Comparison of ENCODE assay signal across 8 mouse cellular contexts in genomic region chr4:134946024-134946744, GRCm38 (mm10). TPM values are rescaled to one million over a fixed set of nuclear protein-coding genes. Genes with fewer than 3 reads are reported as not detected.
DNase-seq lines count a peak whose midpoint lies in the region; ATAC-seq and TF ChIP-seq lines count a peak whose summit lies in the region.

No protein-coding gene starts in this region.

- no peaks in the 10 kb centered on the region for H3K36me3 ChIP-seq in embryonic facial prominence, embryonic 14.5 days (ENCODE audit: control insufficient read depth, insufficient read depth, low read length)
- no peaks in the 10 kb centered on the region for H3K36me3 ChIP-seq in kidney, adult 2 months (ENCODE audit: control insufficient read depth, insufficient read depth, low read length)
- no peaks in the 10 kb centered on the region for H3K36me3 ChIP-seq in midbrain, postnatal 0 days (ENCODE audit: insufficient read depth, low read length)

- H3K9me3 ChIP-seq in embryonic facial prominence, embryonic 14.5 days (ENCODE audit: control insufficient read depth, low read length) = no peaks in the 10 kb centered on the region
- no peaks in the 10 kb centered on the region for H3K9me3 ChIP-seq in midbrain, postnatal 0 days (ENCODE audit: low read length)

- H3K4me1 ChIP-seq in embryonic facial prominence, embryonic 14.5 days (ENCODE audit: control insufficient read depth, insufficient read depth, low read length) = peaks cover 17% of the 10 kb centered on the region
- H3K4me1 ChIP-seq in kidney, adult 2 months (ENCODE audit: control insufficient read depth, insufficient read depth, low read length) = no peaks in the 10 kb centered on the region
- no peaks in the 10 kb centered on the region for H3K4me1 ChIP-seq in midbrain, postnatal 0 days (ENCODE audit: insufficient read depth, low read length)

- H3K27ac ChIP-seq in embryonic facial prominence, embryonic 14.5 days (replicated peaks; ENCODE audit: low read depth, low read length) = no peak overlapping the region
- H3K27ac ChIP-seq in kidney, adult 2 months (ENCODE audit: insufficient read depth, low read depth, low read length) = no peak overlapping the region
- no peak overlapping the region for H3K27ac ChIP-seq in midbrain, postnatal 0 days (ENCODE audit: low read depth, low read length)

- 11% methylated on average over 17 of the region's 17 CpGs for WGBS in embryonic facial prominence, embryonic 14.5 days
- 9% methylated on average over 17 of the region's 17 CpGs for WGBS in kidney, adult 2 months
- 16% methylated on average over 17 of the region's 17 CpGs for WGBS in midbrain, postnatal 0 days

- peak overlapping the region; percentile 46 for H3K4me2 ChIP-seq in embryonic facial prominence, embryonic 14.5 days (ENCODE audit: low read depth, low read length)
- H3K4me2 ChIP-seq in midbrain, postnatal 0 days (ENCODE audit: low read depth, low read length, poor library complexity, severe bottlenecking) = peak overlapping the region; percentile 44

- DNase-seq in 3T3-L1 (ENCODE audit: low read depth, low spot score) (peak; percentile 88), liver (peak; percentile 73)
- peak; percentile 57 for DNase-seq in adrenal gland, postnatal 25 days
- peak; percentile 89 for DNase-seq in embryonic facial prominence, embryonic 14.5 days (ENCODE audit: low spot score)
- peak; percentile 47 to 65 for DNase-seq in heart, adult 9 months (ENCODE audit: low spot score in 2 of 2)
- peak; percentile 75 for DNase-seq in kidney, adult 2 months
- peak; percentile 86 for DNase-seq in midbrain, postnatal 0 days (ENCODE audit: low spot score)
- DNase-seq in spleen, postnatal 14 days (ENCODE audit: low spot score in 2 of 2) = peak; percentile 33 to 65

- H3K27me3 ChIP-seq in embryonic facial prominence, embryonic 14.5 days (replicated peaks; ENCODE audit: control insufficient read depth, insufficient read depth, low read length) = peaks cover 15% of the 10 kb centered on the region; the same call in 1 of the 2 replicates
- H3K27me3 ChIP-seq in kidney, adult 2 months (replicated peaks; ENCODE audit: control insufficient read depth, insufficient read depth, low read length) = no peaks in the 10 kb centered on the region
- H3K27me3 ChIP-seq in midbrain, postnatal 0 days (ENCODE audit: insufficient read depth, low read length) = peaks cover 5% of the 10 kb centered on the region; the same call in 1 of the 2 replicates

- TF ChIP-seq CTCF in kidney, adult 2 months (conservative IDR thresholded peaks at IDR 0.05; ENCODE audit: insufficient read depth, insufficient read length, low read depth, low read length) = peak; percentile 93
- TF ChIP-seq CTCF in midbrain, postnatal 0 days (IDR thresholded peaks at IDR 0.05) = peak; percentile 98

- no peak for TF ChIP-seq POLR2A in kidney, adult 2 months (IDR thresholded peaks at IDR 0.05; ENCODE audit: low read depth, low read length)

- H3K4me3 ChIP-seq in embryonic facial prominence, embryonic 14.5 days (ENCODE audit: low read depth, low read length) = no peak overlapping the region
- peak overlapping the region; percentile 24; the same call in 1 of the 2 replicates for H3K4me3 ChIP-seq in kidney, adult 2 months (ENCODE audit: insufficient read depth, low read depth, low read length)
- H3K4me3 ChIP-seq in midbrain, postnatal 0 days (ENCODE audit: low read depth, low read length) = no peak overlapping the region

- peak; percentile 47 for ATAC-seq in embryonic facial prominence, embryonic 14.5 days (ENCODE audit: low read depth)
- no peak for ATAC-seq in midbrain, postnatal 0 days (ENCODE audit: low FRiP score)

- no peak overlapping the region for H3K9ac ChIP-seq in embryonic facial prominence, embryonic 14.5 days (ENCODE audit: low read depth, low read length)
- H3K9ac ChIP-seq in midbrain, postnatal 0 days (replicated peaks; ENCODE audit: low read length, poor library complexity, severe bottlenecking) = no peak overlapping the region

RNA-seq across cellular contexts. Expression of gene Syf2, which starts 15.5 kb away (rescaled TPM):
- total RNA-seq in adrenal gland, postnatal 25 days (2021) = 109 TPM in 2 replicates
- 59.7 and 60.0 TPM in 2 replicates for polyA plus RNA-seq in embryonic facial prominence, embryonic 14.5 days (2014; fragmentation: Nextera tagmentation; extraction: Ambion mirVana)
- 25.5 and 34.3 TPM in 2 replicates for polyA plus RNA-seq in kidney, adult 2 months (2012; rRNA removed)
- 39.8 and 45.3 TPM in 2 replicates for total RNA-seq in midbrain, postnatal 0 days (2014; rRNA removed)
- polyA plus RNA-seq in midbrain, postnatal 0 days (2015; fragmentation: Nextera tagmentation; extraction: Ambion mirVana) = 69.4 and 70.7 TPM in 2 replicates

RNA-seq across cellular contexts. Expression of gene Rsrp1, which starts 22.8 kb away (rescaled TPM):
- 603 and 640 TPM in 2 replicates for total RNA-seq in adrenal gland, postnatal 25 days (2021)
- 349 and 369 TPM in 2 replicates for polyA plus RNA-seq in embryonic facial prominence, embryonic 14.5 days (2014; fragmentation: Nextera tagmentation; extraction: Ambion mirVana)
- 172 and 319 TPM in 2 replicates for polyA plus RNA-seq in kidney, adult 2 months (2012; rRNA removed)
- 109 and 115 TPM in 2 replicates for total RNA-seq in midbrain, postnatal 0 days (2014; rRNA removed)
- polyA plus RNA-seq in midbrain, postnatal 0 days (2015; fragmentation: Nextera tagmentation; extraction: Ambion mirVana) = 319 and 323 TPM in 2 replicates

RNA-seq across cellular contexts. Expression of gene Tmem50a, which starts 31.4 kb away (rescaled TPM):
- 337 and 444 TPM in 2 replicates for total RNA-seq in adrenal gland, postnatal 25 days (2021)
- polyA plus RNA-seq in embryonic facial prominence, embryonic 14.5 days (2014; fragmentation: Nextera tagmentation; extraction: Ambion mirVana) = 140 and 144 TPM in 2 replicates
- 90.1 and 115 TPM in 2 replicates for polyA plus RNA-seq in kidney, adult 2 months (2012; rRNA removed)
- total RNA-seq in midbrain, postnatal 0 days (2014; rRNA removed) = 165 and 206 TPM in 2 replicates
- polyA plus RNA-seq in midbrain, postnatal 0 days (2015; fragmentation: Nextera tagmentation; extraction: Ambion mirVana) = 251 and 262 TPM in 2 replicates
